Mouse (Mus musculus): ENCODE measurements at regions not wholly inside any gene's neighbourhood (a gene's known extent, or its start where the extent isn't known, plus 50 kb on each side); places are given as distances from the start of the nearest gene placed in this dataset.

GRCm38 (mm10) chr4:94106941-94107340 lies 449.4 kb upstream of the Gm10306 start:
- WGBS = 77% methylated on average over 4 of the region's 4 CpGs

DNA sequence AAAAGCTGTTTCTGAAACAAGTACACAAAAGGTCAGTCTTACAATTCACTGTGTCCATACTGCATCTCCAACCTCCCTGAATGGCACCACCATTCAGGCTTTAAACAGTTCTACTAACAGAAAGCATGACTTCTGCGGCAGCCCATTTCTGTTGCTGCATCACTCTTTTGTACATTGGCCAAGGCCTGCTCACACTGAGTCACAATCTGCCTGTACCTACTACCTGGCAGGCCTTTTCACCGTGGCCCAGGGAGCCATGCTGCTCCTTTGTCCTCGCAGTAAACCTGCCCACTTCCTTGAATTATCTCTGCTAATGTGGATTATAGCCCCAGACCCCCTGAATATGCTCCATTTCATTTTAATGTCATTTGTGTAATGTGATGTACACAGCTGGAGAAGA lies 439.5 kb upstream of the Gm10306 start:
- Histone ChIP-seq H3K4me1 (no peaks in the 10 kb centered on the region), H3K4me3 (no peak overlapping the region), H3K9me3 (no peaks in the 10 kb centered on the region), H3K9ac (no peak overlapping the region), H3K4me2 (no peak overlapping the region), H3K27ac (no peak overlapping the region), H3K27me3 (no peaks in the 10 kb centered on the region), H3K36me3 (no peaks in the 10 kb centered on the region)
- no peak for ATAC-seq (ENCODE audit: insufficient number of reproducible peaks, insufficient read depth, low FRiP score, low TSS enrichment, low read depth)
- WGBS = 86% methylated on average over 3 of the region's 3 CpGs

More at GRCm38 (mm10) chr4:94106941-94107340, 449.4 kb upstream of the Gm10306 start:
- Histone ChIP-seq H3K9ac (no peak overlapping the region), H3K27ac (no peak overlapping the region), H3K27me3 (no peaks in the 10 kb centered on the region), H3K4me3 (no peak overlapping the region), H3K4me2 (no peak overlapping the region), H3K36me3 (no peaks in the 10 kb centered on the region), H3K9me3 (no peaks in the 10 kb centered on the region), H3K4me1 (no peaks in the 10 kb centered on the region)
- no peak for ATAC-seq (ENCODE audit: insufficient number of reproducible peaks, insufficient read depth, low FRiP score, low TSS enrichment, low read depth)

- Histone ChIP-seq H3K9me3 (no peaks in the 10 kb centered on the region), H3K27ac (no peak overlapping the region), H3K4me2 (no peak overlapping the region), H3K4me3 (no peak overlapping the region), H3K36me3 (no peaks in the 10 kb centered on the region), H3K9ac (no peak overlapping the region), H3K4me1 (no peaks in the 10 kb centered on the region), H3K27me3 (no peaks in the 10 kb centered on the region)
- no peak for ATAC-seq (ENCODE audit: insufficient number of reproducible peaks, insufficient read depth, low FRiP score, low TSS enrichment, low read depth)
- WGBS = 78% methylated on average over 14 of the region's 14 CpGs
These were observed 432.2 kb upstream of the Gm10306 start for GRCm38 (mm10) chr4:94124177-94124576.

DNA sequence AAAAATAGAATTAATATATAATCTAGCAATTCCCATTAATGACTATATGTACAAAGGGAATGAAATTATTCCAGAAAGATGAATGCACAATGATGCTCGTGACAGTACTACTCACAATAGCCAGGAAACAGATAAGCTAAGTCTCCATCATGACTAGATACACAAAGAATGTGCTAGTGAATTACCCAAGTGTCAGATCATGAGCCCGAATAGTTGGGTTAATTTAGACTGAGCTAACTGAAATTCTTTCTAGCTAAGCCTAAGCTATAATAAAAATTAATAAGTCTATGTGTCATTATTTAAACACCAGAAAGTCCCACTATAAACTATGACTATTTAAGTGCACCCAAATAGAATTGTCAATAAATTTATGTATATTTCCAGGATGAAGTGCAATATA lies 418.4 kb upstream of the Gm10306 start:
- no peaks in the 10 kb centered on the region for H3K36me3 ChIP-seq
- no peaks in the 10 kb centered on the region for H3K27me3 ChIP-seq
- ATAC-seq (ENCODE audit: insufficient number of reproducible peaks, insufficient read depth, low FRiP score, low TSS enrichment, low read depth) = no peak
- no peaks in the 10 kb centered on the region for H3K9me3 ChIP-seq
- no peak overlapping the region for H3K4me3 ChIP-seq
- 74% methylated on average over 2 of the region's 2 CpGs for WGBS
- H3K4me1 ChIP-seq = no peaks in the 10 kb centered on the region
- H3K4me2 ChIP-seq = no peak overlapping the region
- H3K9ac ChIP-seq = no peak overlapping the region
- no peak overlapping the region for H3K27ac ChIP-seq

DNA sequence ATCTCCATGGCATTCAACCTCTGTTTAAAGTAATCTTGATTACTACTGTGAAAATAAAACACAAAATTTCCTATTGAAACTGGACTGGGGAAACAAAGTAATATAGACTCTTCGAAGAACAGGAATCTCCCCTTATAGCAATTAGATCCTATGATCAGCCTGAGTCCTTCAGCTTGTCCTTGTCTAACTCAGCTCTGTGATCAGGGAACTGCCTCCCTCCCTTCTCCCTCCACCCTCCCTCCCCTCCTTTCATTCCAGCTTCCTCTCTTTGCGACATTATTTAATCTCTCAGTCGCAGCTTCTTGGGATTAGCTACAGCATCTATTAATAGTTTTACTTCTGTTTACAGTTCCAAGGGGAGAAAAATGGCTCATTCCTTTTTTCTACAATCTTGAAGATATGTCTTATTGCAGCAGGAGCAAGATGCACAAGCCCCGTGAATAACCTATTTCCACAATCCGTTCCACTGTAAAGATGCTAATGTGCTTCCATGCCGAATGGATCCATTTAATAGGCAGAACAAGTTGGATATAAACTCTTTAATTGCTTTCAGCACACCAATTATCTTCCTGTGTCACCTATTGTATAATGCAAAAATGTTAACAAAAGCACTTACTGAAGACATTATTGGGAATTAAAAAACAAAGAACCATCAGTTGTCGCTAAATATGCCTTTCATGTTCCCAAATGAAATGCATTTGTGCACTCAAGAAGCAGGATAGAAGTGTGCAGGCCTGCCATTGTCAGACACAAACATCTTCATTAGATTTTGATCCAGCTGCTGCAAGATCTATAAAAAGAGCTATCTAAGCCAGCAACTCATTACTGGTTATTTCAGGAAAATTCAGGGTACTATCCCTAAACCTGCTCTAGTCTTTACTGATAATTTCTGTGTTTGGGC lies 411.2 kb upstream of the Gm10306 start:
- 52% methylated on average over 7 of the region's 7 CpGs for WGBS
- Histone ChIP-seq H3K36me3 (no peaks in the 10 kb centered on the region), H3K4me2 (no peak overlapping the region), H3K9me3 (no peaks in the 10 kb centered on the region), H3K4me3 (no peak overlapping the region), H3K9ac (no peak overlapping the region), H3K4me1 (no peaks in the 10 kb centered on the region), H3K27ac (no peak overlapping the region), H3K27me3 (no peaks in the 10 kb centered on the region)
- ATAC-seq (ENCODE audit: insufficient number of reproducible peaks, insufficient read depth, low FRiP score, low TSS enrichment, low read depth) = no peak

DNA sequence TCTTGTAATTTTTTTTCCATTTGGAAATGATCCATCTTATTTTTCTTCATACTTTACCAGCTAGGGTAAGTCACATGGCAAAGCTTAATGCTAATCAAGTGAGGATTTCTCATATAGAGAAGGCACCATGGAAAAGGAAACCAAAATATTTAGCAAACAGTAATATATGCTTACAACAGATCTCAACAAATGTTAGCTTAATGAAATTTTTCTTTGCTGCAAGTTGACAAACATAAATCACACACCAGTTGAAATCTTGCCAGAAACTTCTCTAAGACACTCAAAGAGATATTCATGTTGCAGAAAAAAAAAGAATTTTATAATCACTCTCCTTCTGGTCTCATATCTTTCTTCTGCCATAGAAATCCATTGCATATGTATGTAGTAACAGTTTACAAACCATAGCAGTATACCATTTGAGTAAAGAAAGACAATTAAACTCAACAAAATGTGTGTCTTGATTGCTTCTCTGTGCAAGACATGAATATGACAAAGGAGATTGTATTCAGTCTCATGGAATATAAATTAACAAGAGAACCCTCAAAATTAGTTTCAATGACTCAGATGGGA lies 408.3 kb upstream of the Gm10306 start:
- Histone ChIP-seq H3K9me3 (no peaks in the 10 kb centered on the region), H3K4me3 (no peak overlapping the region), H3K27me3 (no peaks in the 10 kb centered on the region), H3K9ac (no peak overlapping the region), H3K4me1 (no peaks in the 10 kb centered on the region), H3K27ac (no peak overlapping the region), H3K4me2 (no peak overlapping the region), H3K36me3 (no peaks in the 10 kb centered on the region)
- ATAC-seq (ENCODE audit: insufficient number of reproducible peaks, insufficient read depth, low FRiP score, low TSS enrichment, low read depth) = no peak

DNA sequence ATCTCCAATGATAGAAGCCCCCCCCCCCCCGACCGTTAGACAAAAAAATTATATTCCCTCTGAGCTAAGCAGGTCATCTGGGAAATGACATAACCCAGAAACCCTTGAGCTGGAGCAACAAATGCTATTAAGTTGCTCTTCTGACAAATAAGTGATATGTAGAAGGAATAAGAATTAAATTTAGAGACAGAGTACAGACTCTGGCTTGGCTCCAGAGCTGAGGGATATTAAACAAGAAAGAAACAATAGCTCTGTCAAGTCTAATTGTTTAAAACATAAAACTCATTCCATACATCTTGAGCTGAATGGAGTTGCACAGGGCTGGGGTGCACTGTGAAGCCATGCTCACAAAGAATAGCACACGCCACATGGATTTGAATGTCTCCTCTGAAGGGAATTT lies 407.3 kb upstream of the Gm10306 start:
- no peak overlapping the region for H3K9ac ChIP-seq
- H3K4me2 ChIP-seq = no peak overlapping the region
- no peaks in the 10 kb centered on the region for H3K36me3 ChIP-seq
- H3K27ac ChIP-seq = no peak overlapping the region
- H3K4me1 ChIP-seq = no peaks in the 10 kb centered on the region
- no peaks in the 10 kb centered on the region for H3K9me3 ChIP-seq
- whole genome bisulfite sequencing = 63% methylated on average over 3 of the region's 3 CpGs
- H3K27me3 ChIP-seq = no peaks in the 10 kb centered on the region
- no peak overlapping the region for H3K4me3 ChIP-seq
- ATAC-seq (ENCODE audit: insufficient number of reproducible peaks, insufficient read depth, low FRiP score, low TSS enrichment, low read depth) = no peak

GRCm38 (mm10) chr4:94160620-94161019 lies 395.7 kb upstream of the Gm10306 start:
- no peak for ATAC-seq (ENCODE audit: insufficient number of reproducible peaks, insufficient read depth, low FRiP score, low TSS enrichment, low read depth)
- Histone ChIP-seq H3K36me3 (no peaks in the 10 kb centered on the region), H3K27me3 (no peaks in the 10 kb centered on the region), H3K9me3 (no peaks in the 10 kb centered on the region), H3K4me3 (no peak overlapping the region), H3K4me2 (no peak overlapping the region), H3K27ac (no peak overlapping the region), H3K9ac (no peak overlapping the region), H3K4me1 (no peaks in the 10 kb centered on the region)
- 43% methylated on average over 2 of the region's 2 CpGs for WGBS

- no peak overlapping the region for H3K27ac ChIP-seq
- H3K4me2 ChIP-seq = no peak overlapping the region
- H3K4me3 ChIP-seq = no peak overlapping the region
- WGBS = 84% methylated on average over 2 of the region's 2 CpGs
- no peaks in the 10 kb centered on the region for H3K4me1 ChIP-seq
- no peak for ATAC-seq (ENCODE audit: insufficient number of reproducible peaks, insufficient read depth, low FRiP score, low TSS enrichment, low read depth)
- no peak overlapping the region for H3K9ac ChIP-seq
- H3K36me3 ChIP-seq = no peaks in the 10 kb centered on the region
- no peaks in the 10 kb centered on the region for H3K9me3 ChIP-seq
- H3K27me3 ChIP-seq = no peaks in the 10 kb centered on the region
These were observed 383.2 kb upstream of the Gm10306 start for GRCm38 (mm10) chr4:94173096-94173495.

GRCm38 (mm10) chr4:94186997-94187396 lies 369.3 kb upstream of the Gm10306 start:
- no peak for ATAC-seq (ENCODE audit: insufficient number of reproducible peaks, insufficient read depth, low FRiP score, low TSS enrichment, low read depth)
- Histone ChIP-seq H3K9me3 (no peaks in the 10 kb centered on the region), H3K9ac (no peak overlapping the region), H3K4me1 (no peaks in the 10 kb centered on the region), H3K4me3 (no peak overlapping the region), H3K36me3 (no peaks in the 10 kb centered on the region), H3K4me2 (no peak overlapping the region), H3K27me3 (no peaks in the 10 kb centered on the region), H3K27ac (no peak overlapping the region)
- WGBS = 66% methylated on average over 4 of the region's 4 CpGs

- Histone ChIP-seq H3K27me3 (no peaks in the 10 kb centered on the region), H3K9me3 (no peaks in the 10 kb centered on the region), H3K4me1 (no peaks in the 10 kb centered on the region), H3K9ac (no peak overlapping the region), H3K36me3 (no peaks in the 10 kb centered on the region), H3K4me2 (no peak overlapping the region), H3K27ac (no peak overlapping the region), H3K4me3 (no peak overlapping the region)
- ATAC-seq (ENCODE audit: insufficient number of reproducible peaks, insufficient read depth, low FRiP score, low TSS enrichment, low read depth) = no peak
- WGBS = 72% methylated on average over 2 of the region's 2 CpGs
These were observed 368.0 kb upstream of the Gm10306 start for GRCm38 (mm10) chr4:94188354-94188753.

DNA sequence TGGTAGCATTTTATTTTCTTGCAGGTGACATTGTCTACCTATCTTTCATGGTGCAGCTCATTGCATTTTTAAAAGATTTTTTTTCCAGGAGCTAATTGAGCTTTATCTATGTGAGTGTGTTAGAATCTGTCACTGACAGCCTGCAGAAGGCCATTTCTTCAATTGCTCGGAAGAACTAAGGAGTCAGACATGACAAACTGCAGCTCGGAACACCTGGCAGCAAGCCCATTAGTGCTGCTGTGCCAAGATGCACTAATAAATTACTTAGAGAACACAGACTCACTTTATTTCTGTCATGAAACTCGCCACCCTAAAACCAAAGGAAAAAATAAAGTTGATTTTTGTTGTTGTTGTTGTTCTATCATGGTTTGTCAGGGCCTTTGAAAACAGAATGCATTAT lies 367.5 kb upstream of the Gm10306 start:
- Histone ChIP-seq H3K9me3 (no peaks in the 10 kb centered on the region), H3K4me1 (no peaks in the 10 kb centered on the region), H3K27ac (no peak overlapping the region), H3K27me3 (no peaks in the 10 kb centered on the region), H3K4me3 (no peak overlapping the region), H3K36me3 (no peaks in the 10 kb centered on the region), H3K4me2 (no peak overlapping the region), H3K9ac (no peak overlapping the region)
- 74% methylated on average over 3 of the region's 3 CpGs for WGBS
- no peak for ATAC-seq (ENCODE audit: insufficient number of reproducible peaks, insufficient read depth, low FRiP score, low TSS enrichment, low read depth)

Measured in embryonic facial prominence, embryonic 13.5 days (tissue).